Mouse (Mus musculus) lung, postnatal 0 days (tissue): ENCODE data around the gene Ttll11.

Source experiments
- CTCF ChIP-seq: IDR thresholded peaks from 2 replicates; pipeline ENCODE4 v1.5.1; 2016; ENCODE audit warnings: antibody characterized with exemption, mild to moderate bottlenecking
- EP300 ChIP-seq: IDR thresholded peaks from 2 replicates; pipeline ENCODE4 v1.6.1; 2016; ENCODE audit warnings: antibody characterized with exemption, mild to moderate bottlenecking, control low read depth

DNA sequence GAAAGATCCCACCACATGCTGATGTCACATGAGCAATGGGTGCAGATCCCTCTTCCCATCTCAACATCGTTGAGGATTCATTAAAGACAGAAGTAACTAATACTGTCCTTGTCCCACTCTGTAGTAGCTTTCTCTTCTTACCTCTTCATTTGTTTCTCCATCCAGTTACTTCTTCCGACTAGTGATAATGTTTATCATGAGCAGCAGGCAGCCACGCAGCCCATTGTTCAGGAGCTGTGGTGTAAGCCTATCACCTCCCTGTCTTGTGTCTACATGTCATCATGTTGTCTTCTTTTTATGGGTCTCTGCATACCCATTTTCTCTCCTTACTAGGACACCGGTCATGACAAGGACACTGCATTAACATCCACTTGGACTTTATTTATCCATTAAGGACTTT is 150.6 kb downstream of the Ttll11 start:
- TF ChIP-seq CTCF (no peak), EP300 (no peak)
